Mouse (Mus musculus): Measurements from ENCODE around the gene Hes3.
A peak's percentile ranks its signal among the peaks of the same experiment; 100 is the strongest.

Gene Hes3

DNA sequence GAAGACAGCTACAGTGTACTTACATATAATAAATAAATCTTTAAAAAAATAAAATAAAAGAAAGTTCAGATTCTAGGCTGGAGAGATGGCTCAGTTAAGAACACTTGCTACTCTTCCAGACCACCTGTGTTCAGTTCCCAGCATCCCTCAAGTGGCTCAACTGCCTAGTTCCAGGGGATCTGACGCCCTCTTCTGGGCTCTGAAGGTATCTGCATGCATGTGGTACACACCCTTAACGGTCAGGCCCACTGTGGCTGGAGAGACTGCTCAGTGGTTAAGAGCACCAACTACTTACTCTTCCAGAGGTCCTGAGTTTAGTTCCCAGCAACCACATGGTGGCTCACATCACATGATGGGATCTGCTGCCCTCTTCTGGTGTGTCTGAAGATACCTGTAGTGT is 13.5 kb downstream of the Hes3 start:
- no peak for DNase-seq

DNA sequence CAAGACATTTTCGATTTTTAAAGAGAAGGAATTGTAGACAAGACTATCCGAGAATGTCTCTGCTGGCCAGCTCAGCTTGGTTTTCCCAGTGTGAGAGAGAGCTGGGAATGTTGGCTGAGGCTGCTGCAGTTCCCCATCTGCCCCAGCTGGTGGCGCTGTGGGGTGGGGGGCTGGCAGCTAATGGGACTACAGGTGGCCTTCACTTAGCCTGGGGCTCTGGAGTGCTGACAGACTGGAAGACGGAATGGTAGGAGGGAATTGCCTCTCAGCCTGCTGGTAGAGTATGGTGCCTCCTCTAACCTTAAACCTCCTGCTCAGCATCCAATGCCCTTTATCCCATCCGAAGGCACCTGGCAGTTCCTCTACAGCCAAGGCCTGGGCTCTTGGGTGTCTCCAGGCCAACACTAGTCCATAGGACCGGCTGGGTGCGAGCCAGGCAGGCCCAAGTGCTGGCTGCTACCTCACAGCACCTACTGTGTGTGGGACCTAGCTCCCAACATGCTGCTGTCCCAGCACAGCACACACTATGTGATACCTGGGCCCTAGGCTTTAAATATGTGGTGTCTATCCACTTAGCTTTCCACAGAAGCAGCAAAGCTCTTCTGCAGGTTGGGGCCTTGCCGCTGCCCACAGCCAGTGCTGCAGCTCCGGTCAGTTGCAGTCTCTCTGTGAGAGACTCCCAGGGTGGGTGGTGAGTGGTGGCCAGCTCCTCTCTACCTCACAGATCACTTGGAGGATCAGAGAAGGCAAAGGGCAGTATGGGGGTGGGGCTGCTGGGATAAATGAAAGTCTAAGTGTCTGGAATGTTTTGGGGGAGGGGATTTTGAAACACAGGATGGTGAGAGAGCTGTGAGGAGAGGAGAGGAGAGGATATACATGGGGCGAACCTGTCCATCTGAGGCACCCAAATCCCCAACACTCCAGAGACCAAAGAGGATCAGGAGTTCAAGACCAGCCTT is 14.8 kb downstream of the Hes3 start:
- DNase-seq = no peak

DNA sequence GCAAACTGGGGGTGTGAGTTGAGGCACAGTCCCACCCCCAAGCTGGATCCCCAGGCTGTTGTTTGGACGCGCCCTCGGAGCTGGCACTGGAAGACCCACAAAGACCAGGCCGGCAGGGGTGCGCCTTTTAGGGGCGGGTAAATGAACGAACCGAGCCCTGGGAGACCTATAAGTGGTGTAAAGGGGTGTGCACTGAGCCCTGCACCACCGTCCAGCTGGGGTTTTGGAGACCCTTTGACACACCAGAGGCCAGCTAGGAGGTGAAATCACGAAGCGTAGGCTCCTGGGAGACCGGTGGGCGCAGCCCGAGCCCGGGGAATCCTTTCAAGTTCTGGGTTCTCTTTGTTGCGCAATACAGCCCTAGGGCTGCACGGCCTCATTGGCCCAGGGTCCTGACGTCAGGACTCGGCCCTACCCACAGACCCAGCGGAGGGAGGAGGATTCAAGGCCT is 16.8 kb downstream of the Hes3 start:
- DNase-seq = no peak

DNA sequence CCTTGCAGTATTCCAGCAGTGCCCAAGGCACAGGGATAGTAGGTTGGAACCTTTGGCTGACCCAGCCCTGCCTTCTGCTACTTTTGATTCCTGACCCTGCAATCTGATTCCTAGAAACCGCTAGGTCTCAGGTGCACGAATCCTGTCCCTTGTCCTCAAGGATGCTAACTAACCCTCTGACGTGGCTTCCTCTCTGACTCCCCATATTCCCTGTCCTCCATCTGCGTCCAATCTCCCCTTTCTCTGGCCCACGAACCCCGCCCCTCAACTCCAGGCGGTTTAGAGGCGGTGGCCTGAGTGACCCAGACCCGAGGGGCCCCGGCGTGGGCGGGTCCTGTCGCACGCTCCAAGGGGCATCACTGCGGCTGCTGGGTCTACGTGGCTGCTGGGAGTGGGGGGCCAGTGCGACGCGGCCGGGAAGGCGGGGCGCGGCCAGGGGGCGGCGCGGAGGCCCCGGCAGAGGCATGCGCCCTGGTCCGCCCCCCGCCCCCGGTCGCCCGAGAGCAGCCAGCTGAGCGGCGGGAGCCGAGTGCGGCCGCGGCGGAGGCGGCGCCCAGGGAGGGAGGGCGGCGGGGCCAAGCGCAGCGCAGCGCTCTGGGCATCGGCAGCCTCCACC is 17.7 kb downstream of the Hes3 start, which contains the start of gene Gpr153:
TSS of gene Gpr153 (plus strand) at position 612 of the 616 bp plus-strand sequence.
- no peak for DNase-seq

DNA sequence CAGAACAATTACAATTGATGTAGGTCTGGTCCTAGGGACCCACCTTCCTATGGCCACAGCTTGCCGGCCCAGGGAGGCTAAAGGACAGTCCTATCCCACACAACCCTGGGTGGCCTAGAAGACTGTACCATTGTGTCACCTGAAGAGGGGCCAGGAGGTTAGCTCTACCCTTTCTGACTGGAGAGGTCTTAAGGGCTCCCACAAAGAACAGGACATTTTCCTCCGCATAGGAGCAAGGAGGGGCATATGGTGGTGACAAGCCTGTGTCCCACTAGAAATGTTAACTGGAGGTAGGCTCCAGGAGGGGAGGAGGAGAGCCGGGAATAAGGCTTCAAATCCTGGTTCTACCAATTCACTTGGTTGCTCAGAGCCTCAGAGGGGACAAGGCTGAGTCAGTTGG is 18.3 kb downstream of the Hes3 start:
- no peak for DNase-seq

DNA sequence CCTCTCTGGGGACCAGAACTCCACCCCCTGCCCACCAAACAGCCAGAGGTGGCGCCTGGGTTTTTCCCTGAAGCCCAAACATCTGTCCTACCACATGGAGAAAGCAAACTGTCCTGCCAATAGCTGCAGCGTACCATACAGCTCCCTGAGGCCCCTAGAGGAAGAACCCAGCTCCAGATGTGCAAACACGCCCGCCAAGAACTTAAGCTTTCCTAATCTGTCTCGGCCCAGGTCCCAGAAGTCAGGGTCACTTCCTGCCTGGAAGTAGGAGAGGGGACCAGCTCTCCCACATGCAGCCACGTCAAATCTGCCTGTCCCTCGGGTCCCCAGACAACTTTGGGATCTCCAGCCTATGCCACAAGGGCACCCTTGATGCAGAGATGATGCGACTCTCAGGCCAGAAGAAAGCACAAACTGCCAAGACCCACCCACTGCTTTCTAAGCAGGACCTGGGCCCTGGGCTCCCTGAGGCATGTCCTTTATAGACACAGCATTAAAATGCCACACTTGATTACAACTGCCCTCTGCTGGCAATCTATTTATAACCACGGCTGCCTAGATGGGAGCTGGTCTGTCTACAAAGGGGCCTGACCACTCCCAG is 18.9 kb downstream of the Hes3 start:
- DNase-seq = peak; percentile 49

DNA sequence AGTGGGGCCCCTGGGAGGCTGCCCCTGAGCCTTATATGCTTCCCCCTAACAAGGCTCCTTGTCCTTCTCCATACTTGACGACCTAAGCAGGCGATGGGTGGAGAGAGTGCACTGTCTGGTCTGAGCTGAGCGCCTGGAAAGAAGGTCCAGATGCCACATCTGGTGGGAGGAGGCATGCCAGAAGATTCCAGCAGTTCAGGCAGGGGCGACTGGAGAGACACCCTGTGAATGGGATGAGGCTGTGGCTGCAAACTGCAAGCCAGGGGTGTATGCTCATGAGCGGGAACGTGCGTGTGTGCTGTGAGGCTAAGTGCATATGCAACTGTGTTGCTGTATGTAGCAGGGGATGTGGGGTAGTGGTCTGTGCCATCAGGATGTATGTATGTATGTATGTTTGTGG is 19.5 kb downstream of the Hes3 start:
- DNase-seq = no peak

DNA sequence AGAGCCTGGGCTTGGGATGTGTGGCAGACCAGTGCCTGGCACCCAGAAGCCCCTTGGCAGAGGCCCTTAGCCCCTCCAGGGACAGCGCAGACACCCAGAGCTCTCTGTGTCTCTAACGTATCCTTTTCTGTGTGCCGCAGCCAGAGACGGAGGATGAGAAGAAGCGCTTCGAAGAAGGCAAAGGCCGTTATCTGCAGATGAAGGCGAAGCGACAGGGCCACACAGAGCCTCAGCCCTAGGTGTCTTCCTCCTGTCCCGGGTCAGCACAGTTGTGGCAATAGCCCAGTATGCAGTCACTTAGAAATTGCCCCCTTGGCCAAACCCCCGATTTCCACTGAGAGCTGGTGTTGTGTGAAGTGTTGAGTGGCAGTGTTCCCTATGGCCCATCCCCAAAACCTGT is 20.1 kb downstream of the Hes3 start:
- no peak for DNase-seq

DNA sequence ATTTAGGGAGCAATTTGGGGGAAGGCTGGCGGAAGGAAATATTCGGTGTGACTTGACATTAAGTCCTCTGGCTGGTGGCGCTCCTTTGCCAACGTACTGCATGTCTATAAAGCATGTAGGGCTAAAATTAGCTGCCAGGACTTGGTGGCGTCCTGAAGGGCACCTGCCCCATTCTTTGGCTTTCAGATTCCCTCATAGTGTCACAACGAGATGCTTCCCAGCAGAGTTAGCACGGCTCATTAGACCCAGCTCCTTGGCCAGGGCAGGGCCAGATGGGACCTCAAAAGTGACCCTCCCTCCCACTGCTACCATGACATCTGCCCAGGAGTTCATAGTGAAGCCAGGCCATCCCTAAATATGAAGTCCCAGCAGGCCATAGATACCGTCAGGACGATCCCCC is 20.9 kb downstream of the Hes3 start:
- DNase-seq = no peak

DNA sequence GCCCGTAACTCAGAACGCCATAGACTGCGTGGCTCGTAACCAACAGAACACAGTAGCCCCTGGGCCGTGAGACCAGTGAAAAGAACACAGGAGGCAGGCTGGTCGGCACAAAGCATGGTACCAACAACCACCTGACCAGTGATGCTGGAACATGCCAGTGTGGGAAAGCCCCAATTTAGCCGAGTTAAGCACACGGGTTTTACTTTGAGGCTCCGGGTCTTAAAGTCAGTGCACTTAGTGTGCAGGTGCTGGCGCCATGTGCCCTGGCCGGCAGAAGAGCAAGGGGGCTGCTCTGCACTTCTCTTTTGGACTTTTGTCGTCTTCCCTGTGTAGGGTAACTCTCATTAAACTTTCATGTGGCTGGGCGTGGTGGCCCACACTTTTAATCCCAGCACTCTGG is 21.5 kb downstream of the Hes3 start:
- no peak for DNase-seq

DNA sequence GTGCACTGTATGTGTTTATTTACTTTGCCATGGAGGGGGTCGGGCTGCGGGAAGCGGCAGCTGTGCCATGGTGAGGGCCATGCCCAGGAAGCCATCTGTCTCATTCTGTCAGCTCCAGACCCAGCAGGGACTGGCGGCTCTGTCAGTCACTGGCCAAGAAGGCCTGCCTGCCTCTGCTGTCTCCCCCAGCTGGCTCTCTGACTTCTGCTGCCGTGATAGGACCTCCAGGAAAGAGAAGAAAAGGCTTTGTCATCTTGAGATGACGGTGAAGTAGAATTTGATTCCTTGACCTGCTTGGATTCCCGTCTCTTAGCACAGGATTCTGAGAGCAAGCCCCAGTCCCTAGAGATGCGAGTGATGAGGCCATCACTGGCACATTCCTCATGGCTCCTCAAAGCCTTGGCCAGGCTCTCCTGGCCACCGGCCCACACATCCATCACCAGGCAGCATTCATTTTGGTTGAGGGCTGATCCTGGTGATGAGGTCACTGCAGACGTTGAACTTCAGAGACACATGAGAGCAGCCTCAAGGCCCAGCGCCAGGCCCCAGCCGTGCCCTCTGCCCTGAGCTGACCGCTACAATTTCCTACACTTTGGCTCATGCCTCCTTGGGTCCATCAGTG is 23.6 kb downstream of the Hes3 start:
- DNase-seq = no peak

DNA sequence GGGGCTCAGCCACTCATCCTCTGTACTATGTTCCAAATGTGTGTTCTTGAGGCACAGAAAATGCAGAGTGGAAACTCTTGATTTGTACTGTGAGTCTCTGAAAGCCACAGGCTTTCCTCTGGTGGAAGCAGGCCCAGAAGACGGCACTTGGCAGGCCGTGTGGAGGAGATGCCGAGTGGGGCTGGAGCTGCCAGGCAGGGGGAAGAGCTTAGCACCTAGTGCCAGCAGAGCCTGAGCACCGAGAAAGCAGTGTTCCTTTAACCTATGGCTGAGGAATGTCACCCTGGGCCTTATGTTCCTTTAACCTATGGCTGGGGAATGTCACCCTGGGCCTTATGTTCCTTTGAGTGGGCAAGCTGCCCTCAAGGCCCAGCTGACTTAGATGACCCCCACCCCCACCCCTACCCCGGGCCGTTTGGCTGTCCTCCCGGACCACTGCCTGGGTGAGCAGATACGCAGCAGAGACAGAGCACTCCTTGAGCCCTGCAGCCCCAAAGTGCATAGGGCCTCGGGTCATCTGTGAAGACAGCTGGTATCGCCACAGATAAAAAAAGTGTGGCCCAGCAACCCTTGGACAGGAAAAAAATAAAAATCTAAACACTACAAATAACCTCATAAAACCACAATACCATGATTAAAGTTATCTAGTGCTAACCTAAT is 25.1 kb downstream of the Hes3 start:
- no peak for DNase-seq

DNA sequence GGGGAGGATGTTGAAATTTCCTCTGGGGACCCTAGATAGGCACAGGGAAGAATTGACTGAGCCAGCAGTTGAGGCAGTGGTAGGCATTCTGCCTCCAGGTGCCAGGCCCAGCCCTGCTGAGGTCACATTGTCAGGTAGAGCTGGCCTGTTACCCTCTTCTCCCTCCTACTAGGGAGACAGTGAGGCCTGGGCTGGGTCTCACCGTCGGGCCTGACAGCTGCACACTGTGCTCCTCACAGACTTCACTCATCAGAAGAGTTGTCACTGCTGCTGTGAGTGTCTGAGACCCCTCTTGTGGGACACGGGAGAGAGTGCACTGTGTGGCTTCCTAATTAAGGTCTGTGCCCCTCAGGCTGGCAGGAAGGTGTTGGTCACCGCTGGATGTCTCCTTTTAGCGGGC is 25.7 kb downstream of the Hes3 start:
- DNase-seq = no peak

DNA sequence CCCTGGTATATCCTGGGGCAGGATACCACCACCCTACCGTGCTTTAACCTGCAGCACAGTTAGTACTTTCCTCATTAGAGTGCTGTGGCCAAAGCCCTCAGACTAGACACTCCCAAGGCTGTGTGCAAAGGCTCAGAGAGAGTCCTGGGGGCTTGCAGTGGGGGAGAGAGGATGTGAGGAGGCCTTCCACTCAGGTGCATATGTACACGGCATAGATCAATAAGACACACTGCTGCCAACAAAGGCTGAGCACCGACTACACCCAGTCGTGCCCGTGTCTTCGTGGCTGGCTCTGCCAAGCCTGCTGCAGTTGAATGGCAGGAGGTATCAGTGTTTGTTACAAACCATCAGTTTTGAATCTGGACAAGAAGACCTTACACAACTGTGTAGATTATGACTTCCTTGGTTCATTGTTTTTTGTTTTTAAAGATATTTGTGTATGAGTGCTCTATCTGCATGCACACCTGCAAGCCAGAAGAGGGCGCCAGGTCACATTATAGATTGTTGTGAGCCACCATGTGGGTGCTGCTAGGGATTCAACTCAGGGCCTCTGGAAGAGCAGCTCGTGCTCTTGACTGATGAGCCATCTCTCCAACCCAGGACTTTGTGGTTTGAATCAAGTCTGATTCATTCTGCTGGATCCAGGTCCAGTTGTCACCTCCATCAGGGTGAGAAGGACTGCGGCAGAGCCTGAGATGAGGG is 26.4 kb downstream of the Hes3 start:
- no peak for DNase-seq

DNA sequence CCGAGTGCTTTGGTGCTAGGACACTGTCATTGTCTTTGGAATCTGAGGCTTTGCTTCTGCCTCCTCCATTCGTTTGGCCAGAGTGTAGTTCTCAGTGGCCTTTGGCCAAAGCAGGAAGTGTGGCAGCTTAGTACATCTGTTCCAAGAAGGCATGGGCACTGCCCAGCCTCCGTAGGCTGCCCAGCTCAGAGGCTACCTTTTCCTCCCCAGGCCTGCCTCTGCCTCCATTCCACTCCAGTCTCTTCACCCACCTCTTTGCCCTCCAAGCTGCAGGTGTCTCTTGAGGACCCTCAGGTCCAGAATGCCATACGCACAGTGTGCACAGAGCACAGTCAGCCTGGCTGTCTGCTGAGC is 27.3 kb downstream of the Hes3 start:
- no peak for DNase-seq

DNA sequence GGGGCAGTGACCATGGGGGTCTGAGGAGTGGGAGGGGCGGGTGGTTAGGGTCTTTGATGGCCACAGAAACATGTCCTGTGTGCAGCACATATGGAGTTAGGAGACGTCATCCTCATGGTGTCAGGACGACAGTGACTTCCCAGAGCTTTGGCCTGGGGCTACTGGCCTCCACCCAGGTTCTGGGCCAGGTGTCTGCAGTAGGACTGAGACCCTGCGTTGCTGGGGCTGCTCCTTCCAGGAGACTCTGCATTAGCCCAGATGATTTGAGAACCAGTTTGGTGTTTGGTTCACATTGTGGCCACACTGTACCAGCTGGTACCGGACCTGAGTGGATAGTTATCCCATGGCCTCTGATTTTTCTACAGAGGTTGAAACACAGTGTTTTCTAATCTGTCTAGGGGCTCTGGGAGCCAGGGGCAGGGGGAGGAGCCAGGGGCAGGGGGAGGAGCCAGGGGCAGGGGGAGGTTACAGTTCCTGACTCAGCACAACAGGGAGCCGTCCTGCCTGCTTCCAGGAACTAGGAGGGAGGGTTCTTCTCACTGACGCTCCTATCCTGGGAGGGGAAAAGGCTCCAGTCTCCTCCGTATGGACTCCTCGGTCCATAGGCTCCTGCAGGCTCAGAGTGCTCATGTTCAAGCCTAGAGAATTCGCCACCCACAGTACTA is 27.8 kb downstream of the Hes3 start:
- peak; percentile 27 for DNase-seq

DNA sequence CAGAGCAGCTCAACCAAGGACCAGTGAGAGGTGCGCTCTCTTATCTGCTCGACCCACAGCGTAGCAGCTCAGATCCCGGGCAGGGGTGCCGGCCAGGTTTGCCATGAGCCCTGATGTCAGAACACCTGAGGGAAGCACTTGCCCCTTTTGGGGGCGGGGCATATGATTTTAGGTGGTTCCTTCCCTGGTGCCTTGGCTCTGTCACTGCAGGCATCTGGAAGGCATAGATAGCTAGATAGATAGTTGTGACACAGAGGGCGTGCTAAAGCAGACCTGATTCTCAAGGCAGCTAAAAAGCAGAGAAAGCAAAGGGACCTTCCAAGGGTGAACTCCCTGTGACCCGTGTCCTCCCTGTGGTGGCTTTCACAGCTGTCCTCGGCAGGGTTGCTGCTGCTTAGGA is 28.4 kb downstream of the Hes3 start:
- DNase-seq = no peak

DNA sequence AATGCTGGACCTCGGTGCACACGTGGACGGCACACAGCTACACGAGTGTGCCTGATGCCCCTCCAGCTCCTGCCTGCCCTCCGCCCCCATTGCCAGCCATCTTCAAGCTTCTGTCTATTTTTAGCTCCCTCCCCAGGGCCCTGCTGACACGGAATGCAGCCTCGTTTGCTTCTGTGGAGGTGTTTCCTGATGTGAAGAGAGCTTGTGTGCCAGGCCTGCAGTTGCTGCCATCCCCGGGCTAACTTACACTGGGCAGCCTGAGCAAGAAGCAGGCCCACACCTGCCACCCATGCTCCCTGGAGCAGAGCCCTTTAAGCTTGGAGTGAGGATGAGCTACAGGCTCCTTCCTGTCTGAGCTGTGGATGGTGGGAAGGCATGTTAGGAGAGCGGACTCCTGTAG is 29.3 kb downstream of the Hes3 start:
- DNase-seq = no peak

DNA sequence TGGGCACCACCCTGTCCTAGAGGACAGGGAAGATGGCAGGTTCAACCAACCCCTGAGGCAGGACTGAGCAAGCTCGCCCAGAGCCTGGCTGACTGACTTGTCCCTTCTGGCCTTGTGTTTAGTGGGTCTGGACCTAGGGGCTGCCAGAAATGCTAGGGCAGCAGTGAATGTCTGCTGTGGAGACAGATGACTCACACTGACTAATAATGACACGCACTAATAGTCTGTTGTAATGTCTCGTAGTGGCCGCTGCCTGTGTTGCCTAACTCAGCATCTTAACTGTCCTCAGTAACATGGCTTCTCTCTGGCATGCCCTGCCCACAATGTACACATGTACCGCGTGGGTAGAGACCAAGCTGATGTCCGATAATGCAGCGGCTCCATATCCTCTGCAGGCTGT is 31.0 kb downstream of the Hes3 start:
- no peak for DNase-seq

DNA sequence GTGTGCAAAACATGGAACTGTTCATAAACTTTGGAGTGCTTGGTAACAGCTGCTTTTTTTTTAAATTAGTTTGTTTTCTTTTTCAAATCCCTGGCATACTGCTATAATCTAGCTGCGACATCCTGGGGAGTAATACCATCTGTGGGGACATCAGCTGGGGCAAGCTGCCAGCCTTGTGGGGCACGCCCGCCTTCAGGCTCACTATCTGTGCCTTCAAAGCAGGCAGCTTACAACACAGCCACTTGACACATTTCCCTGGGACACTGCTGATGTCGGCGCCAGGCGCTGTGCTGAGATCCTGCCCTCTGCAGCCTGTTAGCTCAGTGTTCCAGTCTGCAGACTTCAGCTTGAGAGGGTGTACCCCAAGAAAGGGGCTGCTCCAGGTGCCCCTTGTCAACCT is 34.4 kb downstream of the Hes3 start:
- no peak for DNase-seq

DNA sequence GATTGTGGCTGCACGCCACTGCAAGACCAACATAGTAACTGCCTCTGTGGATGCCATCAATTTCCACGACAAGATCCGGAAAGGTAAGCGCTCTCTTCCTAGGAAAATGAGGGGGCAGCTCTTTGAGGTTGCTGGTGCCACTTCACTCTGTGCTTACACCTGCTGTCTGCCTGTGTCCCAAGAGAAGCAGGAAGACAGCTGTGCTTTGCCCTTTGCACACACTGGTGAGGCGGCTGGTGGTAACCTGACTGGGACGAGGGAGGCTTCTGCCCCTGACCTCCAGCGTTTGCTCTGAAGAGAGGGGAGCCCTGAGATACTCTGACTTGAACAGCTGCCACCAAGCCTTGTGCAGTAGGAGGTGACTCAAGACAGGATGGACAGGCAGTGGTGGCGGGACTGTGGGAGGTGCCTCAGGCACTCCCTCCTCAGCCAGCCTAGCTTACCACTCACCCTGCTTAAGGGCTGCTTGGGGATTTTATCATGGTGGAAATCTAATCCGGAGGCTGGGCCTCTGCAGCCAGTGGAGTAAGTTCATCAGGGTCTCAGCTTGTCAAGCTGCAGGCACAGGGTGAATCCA is 38.2 kb downstream of the Hes3 start:
- DNase-seq = no peak

All from kidney, adult 9 months (tissue).